Mouse (Mus musculus) intestine, postnatal 0 days (tissue): ENCODE data around the gene Pgpep1. TPM values are rescaled to one million over a fixed set of nuclear protein-coding genes. Genes with fewer than 3 reads are reported as not detected.

Experiments used
- ATAC-seq: fragments of 200-750 bp; cut with Nextera tagmentation; 2 replicates; pipeline ENCODE4 v1.8.0; 2017; ENCODE audit warnings: mild to moderate bottlenecking, moderate TSS enrichment, moderate library complexity
- H3K27ac ChIP-seq: fragments of 300-500 bp; sonication (generic); 2 replicates; pipeline ENCODE4 v1.5.1; 2014; ENCODE audit warnings: mild to moderate bottlenecking, low read depth, low read length, moderate library complexity
- H3K27me3 ChIP-seq: fragments of 300-500 bp; sonication (generic); replicated peaks from 2 replicates; pipeline ENCODE4 v1.6.1; 2014; ENCODE audit warnings: low read length, mixed read lengths; ENCODE audit not compliant: control insufficient read depth, insufficient read depth
- H3K36me3 ChIP-seq: fragments of 300-500 bp; sonication (generic); 2 replicates; pipeline ENCODE4 v1.6.1; 2014; ENCODE audit warnings: mild to moderate bottlenecking, moderate library complexity; ENCODE audit not compliant: control insufficient read depth, insufficient read depth
- H3K4me1 ChIP-seq: fragments of 300-500 bp; sonication (generic); replicated peaks from 2 replicates; pipeline ENCODE4 v1.6.1; 2014; ENCODE audit warnings: antibody characterized with exemption, low read length, mixed read lengths; ENCODE audit not compliant: control insufficient read depth, insufficient read depth
- H3K4me2 ChIP-seq: fragments of 300-500 bp; sonication (generic); replicated peaks from 2 replicates; pipeline ENCODE4 v1.6.1; 2014; ENCODE audit warnings: low read depth, mild to moderate bottlenecking, moderate library complexity
- H3K4me3 ChIP-seq: fragments of 300-500 bp; sonication (generic); 2 replicates; pipeline ENCODE4 v1.5.1; 2014; ENCODE audit warnings: low read depth, low read length
- H3K9ac ChIP-seq: fragments of 300-500 bp; sonication (generic); 2 replicates; pipeline ENCODE4 v1.6.1; 2014; ENCODE audit warnings: mild to moderate bottlenecking, low read depth, low read length
- H3K9me3 ChIP-seq: fragments of 300-500 bp; sonication (generic); 2 replicates; pipeline ENCODE4 v1.6.1; 2016; ENCODE audit warnings: mixed run types; ENCODE audit not compliant: control insufficient read depth
- CTCF ChIP-seq: sonication (generic); IDR thresholded peaks from 2 replicates; pipeline ENCODE4 v1.5.1; 2016; ENCODE audit warnings: low read depth, mild to moderate bottlenecking, control low read depth, antibody characterized with exemption, moderate library complexity
- WGBS: fragments of 180-500 bp; shearing (Covaris S2); extraction: QIAGEN DNeasy Blood & Tissue Kit; methylation state at CpG from one replicate; pipeline ENCODE4 v1.1.7; 2014; 5-methylcytosine and 5-hydroxymethylcytosine counted together
- polyA plus RNA-seq: library from polyadenylated mRNA; unstranded; fragments of >200 nt; fragmentation: Nextera tagmentation; extraction: Ambion mirVana; gene quantifications from 2 replicates; pipeline ENCODE4 v1.2.1, GENCODE M21; 2015

Gene Pgpep1
- polyA plus RNA-seq, 1 experiment from 2014 or later: 79.0 TPM

GRCm38 (mm10) chr8:70599507-70600290 lies 60.5 kb downstream of the Pgpep1 start:
- Histone ChIP-seq H3K27me3 (no peaks in the 10 kb centered on the region), H3K9me3 (no peaks in the 10 kb centered on the region), H3K4me2 (no peak overlapping the region), H3K9ac (no peak overlapping the region), H3K4me1 (peaks cover 5% of the 10 kb centered on the region; the same call in 1 of the 2 replicates), H3K36me3 (peaks cover 17% of the 10 kb centered on the region; the same call in 1 of the 2 replicates), H3K27ac (no peak overlapping the region), H3K4me3 (no peak overlapping the region)
- no peak for TF ChIP-seq CTCF
- ATAC-seq: no peak
- WGBS: 85% methylated on average over 12 of the region's 12 CpGs

- ATAC-seq: no peak
- peak overlapping the region; percentile 60 for H3K4me2 ChIP-seq
- peaks cover 17% of the 10 kb centered on the region; the same call in 1 of the 2 replicates for H3K36me3 ChIP-seq
- 42% methylated on average over 10 of the region's 10 CpGs for WGBS
- H3K9ac ChIP-seq: no peak overlapping the region
- no peaks in the 10 kb centered on the region for H3K9me3 ChIP-seq
- peaks cover 6% of the 10 kb centered on the region; the same call in 1 of the 2 replicates for H3K4me1 ChIP-seq
- no peaks in the 10 kb centered on the region for H3K27me3 ChIP-seq
- H3K27ac ChIP-seq: no peak overlapping the region
- no peak for TF ChIP-seq CTCF
- no peak overlapping the region for H3K4me3 ChIP-seq
Observed at GRCm38 (mm10) chr8:70598722-70599121, 61.5 kb downstream of the Pgpep1 start.

- Histone ChIP-seq H3K9me3 (no peaks in the 10 kb centered on the region), H3K9ac (no peak overlapping the region; the same call in 1 of the 2 replicates), H3K36me3 (peaks cover 17% of the 10 kb centered on the region; the same call in 1 of the 2 replicates), H3K27me3 (no peaks in the 10 kb centered on the region), H3K27ac (no peak overlapping the region), H3K4me2 (peak overlapping the region; percentile 60), H3K4me1 (peaks cover 10% of the 10 kb centered on the region; the same call in 1 of the 2 replicates), H3K4me3 (peak overlapping the region; percentile 27)
- peak; percentile 22; the same call in 1 of the 2 replicates for ATAC-seq
- peak; percentile 91 for TF ChIP-seq CTCF
- 14% methylated on average over 29 of the region's 29 CpGs for WGBS
Observed at GRCm38 (mm10) chr8:70598283-70598682, 61.9 kb downstream of the Pgpep1 start.

- WGBS: 36% methylated on average over 66 of the region's 68 CpGs
- Histone ChIP-seq H3K9me3 (no peaks in the 10 kb centered on the region), H3K4me2 (peak overlapping the region; percentile 60), H3K27me3 (no peaks in the 10 kb centered on the region), H3K27ac (no peak overlapping the region), H3K4me3 (peak overlapping the region; percentile 27), H3K4me1 (peaks cover 11% of the 10 kb centered on the region; the same call in 1 of the 2 replicates), H3K36me3 (peaks cover 17% of the 10 kb centered on the region; the same call in 1 of the 2 replicates), H3K9ac (peak overlapping the region; percentile 22; the same call in 1 of the 2 replicates)
- no peak for ATAC-seq
- TF ChIP-seq CTCF: no peak
Observed at GRCm38 (mm10) chr8:70597417-70598272, 62.5 kb downstream of the Pgpep1 start.

- Histone ChIP-seq H3K9ac (no peak overlapping the region), H3K4me2 (no peak overlapping the region), H3K27ac (no peak overlapping the region), H3K9me3 (no peaks in the 10 kb centered on the region), H3K4me3 (no peak overlapping the region), H3K27me3 (no peaks in the 10 kb centered on the region), H3K36me3 (peaks cover 22% of the 10 kb centered on the region; the same call in 1 of the 2 replicates), H3K4me1 (peaks cover 11% of the 10 kb centered on the region; the same call in 1 of the 2 replicates)
- no peak for ATAC-seq
- peak; percentile 41 for TF ChIP-seq CTCF
- 92% methylated on average over 17 of the region's 17 CpGs for WGBS
Observed at GRCm38 (mm10) chr8:70596775-70597416, 63.3 kb downstream of the Pgpep1 start.

Other genes with a start within 250 kb of the Pgpep1 start
- gene Crtc1, start 220.8 kb downstream of the Pgpep1 start, polyA plus RNA-seq: 8.1 and 9.2 TPM in 2 replicates
- 9.3 and 10.5 TPM in 2 replicates for gene Klhl26, start 183.4 kb downstream of the Pgpep1 start, polyA plus RNA-seq
- gene Tmem59l, start 173.0 kb downstream of the Pgpep1 start, polyA plus RNA-seq: 2.3 and 2.4 TPM in 2 replicates
- gene Crlf1, start 167.2 kb downstream of the Pgpep1 start, polyA plus RNA-seq: 0.61 and 0.81 TPM in 2 replicates
- gene Rex1bd, start 153.6 kb downstream of the Pgpep1 start, polyA plus RNA-seq: 145 and 148 TPM in 2 replicates
- gene Uba52, start 149.6 kb downstream of the Pgpep1 start, polyA plus RNA-seq: 805 and 863 TPM in 2 replicates
- gene Fkbp8, start 132.7 kb downstream of the Pgpep1 start, polyA plus RNA-seq: 199 and 203 TPM in 2 replicates
- gene Kxd1, start 132.4 kb downstream of the Pgpep1 start, polyA plus RNA-seq: 46.4 and 52.1 TPM in 2 replicates
- 11.8 and 13.0 TPM in 2 replicates for gene Ell, start 120.9 kb downstream of the Pgpep1 start, polyA plus RNA-seq
- 19.4 and 21.0 TPM in 2 replicates for gene Isyna1, start 66.0 kb downstream of the Pgpep1 start, polyA plus RNA-seq
- 63.2 and 65.3 TPM in 2 replicates for gene Ssbp4, start 51.5 kb downstream of the Pgpep1 start, polyA plus RNA-seq
- 2.1 and 2.2 TPM in 2 replicates for gene Lrrc25, start 44.2 kb downstream of the Pgpep1 start, polyA plus RNA-seq
- 1.7 and 1.9 TPM in 2 replicates for gene Gdf15, start 27.9 kb downstream of the Pgpep1 start, polyA plus RNA-seq
- gene Lsm4, start 12.9 kb upstream of the Pgpep1 start, polyA plus RNA-seq: 181 and 182 TPM in 2 replicates
- 114 and 121 TPM in 2 replicates for gene Jund, start 38.6 kb upstream of the Pgpep1 start, polyA plus RNA-seq
- gene Iqcn, start 43.1 kb upstream of the Pgpep1 start, polyA plus RNA-seq: not detected in 2 replicates
- gene Gm3336, start 58.2 kb upstream of the Pgpep1 start, polyA plus RNA-seq: 2.8 TPM in 2 replicates
- 0.21 and 0.31 TPM in 2 replicates for gene Pde4c, start 63.3 kb upstream of the Pgpep1 start, polyA plus RNA-seq
- 18.8 and 19.5 TPM in 2 replicates for gene Rab3a, start 94.3 kb upstream of the Pgpep1 start, polyA plus RNA-seq
- 76.3 and 80.6 TPM in 2 replicates for gene Mpv17l2, start 100.6 kb upstream of the Pgpep1 start, polyA plus RNA-seq
- gene Pik3r2, start 116.3 kb upstream of the Pgpep1 start, polyA plus RNA-seq: 37.4 and 41.0 TPM in 2 replicates
- 4.4 and 7.2 TPM in 2 replicates for gene Mast3, start 144.7 kb upstream of the Pgpep1 start, polyA plus RNA-seq
- 0.29 and 0.31 TPM in 2 replicates for gene Il12rb1, start 148.1 kb upstream of the Pgpep1 start, polyA plus RNA-seq
- gene Arrdc2, start 179.3 kb upstream of the Pgpep1 start, polyA plus RNA-seq: 6.2 and 6.9 TPM in 2 replicates
- gene Kcnn1, start 202.9 kb upstream of the Pgpep1 start, polyA plus RNA-seq: 0.17 and 0.30 TPM in 2 replicates
- gene Ccdc124, start 213.5 kb upstream of the Pgpep1 start, polyA plus RNA-seq: 61.7 and 64.3 TPM in 2 replicates
- 0.20 and 0.52 TPM in 2 replicates for gene Slc5a5, start 232.4 kb upstream of the Pgpep1 start, polyA plus RNA-seq
- 2,933 and 2,947 TPM in 2 replicates for gene Rpl18a, start 237.0 kb upstream of the Pgpep1 start, polyA plus RNA-seq
- 13.8 and 14.7 TPM in 2 replicates for gene Map1s, start 245.5 kb upstream of the Pgpep1 start, polyA plus RNA-seq